Mouse (Mus musculus): ENCODE measurements around the gene Gm49333.

Gm49333 gene

GRCm38 (mm10) chr16:20611357-20612227 is at the start of gene Gm49333, which contains the start of the genes Eef1akmt4 and Alg3:
Gene Gm49333 (plus strand): TSS chr16:20611610.
Gene Eef1akmt4 (plus strand): TSS chr16:20611593.
Gene Alg3 (minus strand): TSS chr16:20611735.
- DNase-seq = peak; percentile 90 to 92

GRCm38 (mm10) chr16:20565075-20565474 is 46.3 kb upstream of the Gm49333 start:
- no peak for DNase-seq

- DNase-seq = no peak
Observed at GRCm38 (mm10) chr16:20589366-20589938, 22.0 kb upstream of the Gm49333 start, which contains the start of gene Vwa5b2. Gene Vwa5b2 (plus strand): TSS chr16:20589471.

- DNase-seq = no peak
Observed at GRCm38 (mm10) chr16:20589939-20590679, 21.3 kb upstream of the Gm49333 start.

GRCm38 (mm10) chr16:20590680-20591038 is 20.8 kb upstream of the Gm49333 start:
- no peak for DNase-seq

- DNase-seq = no peak
Observed at GRCm38 (mm10) chr16:20591076-20591705, 20.2 kb upstream of the Gm49333 start.

GRCm38 (mm10) chr16:20595060-20595673 is 16.2 kb upstream of the Gm49333 start:
- DNase-seq = no peak

- DNase-seq = no peak
Observed at GRCm38 (mm10) chr16:20595737-20596136, 15.7 kb upstream of the Gm49333 start.

- DNase-seq = no peak
Observed at GRCm38 (mm10) chr16:20596687-20597441, 14.5 kb upstream of the Gm49333 start.

- DNase-seq = no peak
Observed at GRCm38 (mm10) chr16:20600511-20600910, 10.9 kb upstream of the Gm49333 start.

- DNase-seq = no peak
Observed at GRCm38 (mm10) chr16:20604705-20605104, 6.7 kb upstream of the Gm49333 start.

GRCm38 (mm10) chr16:20610501-20611356 is 681 bp upstream of the Gm49333 start:
- peak; percentile 82 to 87 for DNase-seq

- peak; percentile 33 to 40 for DNase-seq
Observed at GRCm38 (mm10) chr16:20619541-20620398, 8.4 kb downstream of the Gm49333 start.

GRCm38 (mm10) chr16:20620399-20620735 is 9.0 kb downstream of the Gm49333 start:
- no peak for DNase-seq

GRCm38 (mm10) chr16:20620751-20621190 is 9.4 kb downstream of the Gm49333 start:
- no peak for DNase-seq

GRCm38 (mm10) chr16:20621191-20621990 is 10.0 kb downstream of the Gm49333 start, which contains the start of gene Camk2n2:
Gene Camk2n2 (minus strand): TSS chr16:20621287.
- DNase-seq = peak; percentile 64 to 71

- DNase-seq = peak; percentile 61 to 69
Observed at GRCm38 (mm10) chr16:20621991-20622685, 10.7 kb downstream of the Gm49333 start.

- no peak for DNase-seq
Observed at GRCm38 (mm10) chr16:20623211-20623610, 11.8 kb downstream of the Gm49333 start.
